Mouse (Mus musculus) C2C12 (cell line): ENCODE data around the gene Col4a2.

ENCODE experiments used
- CTCF ChIP-seq: IDR thresholded peaks from one replicate; pipeline ENCODE4 v1.5.1; 2011; ENCODE audit not compliant: control insufficient read depth, insufficient read depth, insufficient read length
- MAX ChIP-seq: IDR thresholded peaks from one replicate; pipeline ENCODE4 v1.6.1; 2011; ENCODE audit warnings: mild to moderate bottlenecking, control low read depth
- MYOD1 ChIP-seq: IDR thresholded peaks from one replicate; pipeline ENCODE4 v1.6.1; 2011; ENCODE audit warnings: low read depth; ENCODE audit not compliant: control insufficient read depth, insufficient read length
- USF1 ChIP-seq: IDR thresholded peaks from one replicate; pipeline ENCODE4 v1.6.1; 2011; ENCODE audit warnings: low read depth, mild to moderate bottlenecking, control low read depth, moderate library complexity

GRCm38 (mm10) chr8:11461847-11462246 is 149.2 kb downstream of the Col4a2 start:
- TF ChIP-seq MAX (no peak), USF1 (no peak), CTCF (no peak), MYOD1 (no peak)
